Mouse (Mus musculus) cerebellum, adult 8-10 months (tissue): Measurements from ENCODE around the gene Pde4d.

Experiments used
- DNase-seq: peaks from one replicate; pipeline ENCODE4 v3.0.0; 2022

Pde4d gene

GRCm38 (mm10) chr13:109683001-109683400, 1233.3 kb downstream of the Pde4d start:
- DNase-seq: no peak

- DNase-seq: no peak
These were observed 1235.2 kb downstream of the Pde4d start for GRCm38 (mm10) chr13:109684985-109685295.

- DNase-seq: peak; percentile 30
These were observed 1235.8 kb downstream of the Pde4d start for GRCm38 (mm10) chr13:109685296-109686115.

GRCm38 (mm10) chr13:109686116-109686876, 1236.5 kb downstream of the Pde4d start:
- DNase-seq: no peak

GRCm38 (mm10) chr13:109686906-109687305, 1237.2 kb downstream of the Pde4d start:
- no peak for DNase-seq

GRCm38 (mm10) chr13:109688195-109688594, 1238.4 kb downstream of the Pde4d start:
- no peak for DNase-seq

GRCm38 (mm10) chr13:109689176-109689575, 1239.4 kb downstream of the Pde4d start:
- no peak for DNase-seq

GRCm38 (mm10) chr13:109690558-109690957, 1240.8 kb downstream of the Pde4d start:
- no peak for DNase-seq

- DNase-seq: no peak
These were observed 1243.1 kb downstream of the Pde4d start for GRCm38 (mm10) chr13:109692851-109693250.

GRCm38 (mm10) chr13:109693769-109694168, 1244.0 kb downstream of the Pde4d start:
- no peak for DNase-seq

- DNase-seq: no peak
These were observed 1244.5 kb downstream of the Pde4d start for GRCm38 (mm10) chr13:109694293-109694692.

- DNase-seq: no peak
These were observed 1245.3 kb downstream of the Pde4d start for GRCm38 (mm10) chr13:109695098-109695497.

- no peak for DNase-seq
These were observed 1256.4 kb downstream of the Pde4d start for GRCm38 (mm10) chr13:109706141-109706540.

- DNase-seq: no peak
These were observed 1256.8 kb downstream of the Pde4d start for GRCm38 (mm10) chr13:109706579-109706978.

GRCm38 (mm10) chr13:109707154-109707553, 1257.4 kb downstream of the Pde4d start:
- DNase-seq: no peak

- DNase-seq: peak; percentile 22
These were observed 1258.6 kb downstream of the Pde4d start for GRCm38 (mm10) chr13:109708326-109708725.

- no peak for DNase-seq
These were observed 1264.8 kb downstream of the Pde4d start for GRCm38 (mm10) chr13:109714581-109714980.

GRCm38 (mm10) chr13:109715321-109715720, 1265.6 kb downstream of the Pde4d start:
- no peak for DNase-seq

- DNase-seq: no peak
These were observed 1270.5 kb downstream of the Pde4d start for GRCm38 (mm10) chr13:109720127-109720713.

GRCm38 (mm10) chr13:109722237-109723119, 1272.7 kb downstream of the Pde4d start:
- DNase-seq: no peak

GRCm38 (mm10) chr13:109727346-109727745, 1277.6 kb downstream of the Pde4d start:
- DNase-seq: no peak

- DNase-seq: no peak
These were observed 1279.9 kb downstream of the Pde4d start for GRCm38 (mm10) chr13:109729612-109730011.
